Mouse (Mus musculus) heart, embryonic 10.5 days (tissue): ENCODE measurements around the gene Treh. TPM values are rescaled to one million over a fixed set of nuclear protein-coding genes. Genes with fewer than 3 reads are reported as not detected.
"Not testable (repeated sequence)": the region's sequence is repeated elsewhere in the genome, so short reads cannot be mapped to it uniquely, and the experiment has no call there.

Experiments used
- DNase-seq: peaks from one replicate; pipeline ENCODE4 v3.0.0-alpha.2; 2017; ENCODE audit warnings: low spot score
- H3K27ac ChIP-seq: fragments of 300-500 bp; sonication (generic); 2 replicates; pipeline ENCODE4 v1.5.1; 2016; ENCODE audit warnings: mild to moderate bottlenecking
- H3K27me3 ChIP-seq: fragments of 300-500 bp; sonication (generic); 2 replicates; pipeline ENCODE4 v1.6.1; 2016; ENCODE audit warnings: mild to moderate bottlenecking; ENCODE audit not compliant: poor library complexity, insufficient read depth, severe bottlenecking
- H3K36me3 ChIP-seq: fragments of 300-500 bp; sonication (generic); 2 replicates; pipeline ENCODE4 v1.6.1; 2016; ENCODE audit warnings: mild to moderate bottlenecking, moderate library complexity
- H3K4me1 ChIP-seq: fragments of 300-500 bp; sonication (generic); 2 replicates; pipeline ENCODE4 v1.6.1; 2016; ENCODE audit warnings: mild to moderate bottlenecking
- H3K4me3 ChIP-seq: fragments of 300-500 bp; sonication (generic); 2 replicates; pipeline ENCODE4 v1.5.1; 2016; ENCODE audit warnings: mild to moderate bottlenecking, moderate library complexity
- H3K9me3 ChIP-seq: fragments of 300-500 bp; sonication (generic); 2 replicates; pipeline ENCODE4 v1.6.1; 2016; ENCODE audit warnings: mild to moderate bottlenecking, moderate library complexity
- WGBS: fragments of 180-500 bp; shearing (Covaris S2); methylation state at CpG from one replicate; pipeline ENCODE4 v1.1.7; 2016; 5-methylcytosine and 5-hydroxymethylcytosine counted together
- polyA plus RNA-seq: library from polyadenylated mRNA; unstranded; fragments of >200 nt; fragmentation: Nextera tagmentation; extraction: Ambion mirVana; gene quantifications from 2 replicates; pipeline ENCODE4 v1.2.1, GENCODE M21; 2016

Gene Treh
- polyA plus RNA-seq: not detected in 2 replicates

- Histone ChIP-seq H3K27me3 (no peaks in the 10 kb centered on the region), H3K27ac (no peak within 1 kb of the TSS), H3K36me3 (no peaks in the 10 kb centered on the region), H3K9me3 (no peaks in the 10 kb centered on the region), H3K4me3 (no peak within 1 kb of the TSS), H3K4me1 (no peaks in the 10 kb centered on the region)
- 74% methylated on average over 3 of the region's 3 CpGs for WGBS
- no peak for DNase-seq
Observed at GRCm38 (mm10) chr9:44673005-44673404, at the start of gene Treh. Treh (plus strand) TSS chr9:44673233.

DNA sequence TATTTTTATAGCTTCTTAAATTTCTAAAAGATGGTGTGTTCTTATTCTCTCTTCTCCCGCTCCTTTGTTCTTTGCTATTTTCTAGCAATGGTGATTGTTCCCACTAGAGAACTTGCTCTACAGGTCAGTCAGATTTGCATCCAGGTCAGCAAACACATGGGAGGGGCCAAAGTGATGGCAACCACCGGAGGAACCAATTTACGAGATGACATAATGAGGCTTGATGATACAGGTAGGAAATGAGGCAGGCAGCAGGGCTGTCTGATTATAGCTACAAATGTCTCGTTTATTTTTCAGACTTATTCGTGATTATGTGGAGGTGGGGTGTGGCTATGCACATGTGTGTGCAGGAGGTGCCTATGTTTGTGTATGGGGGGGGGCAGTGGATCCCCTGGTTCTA is 48.6 kb upstream of the Treh start:
- Histone ChIP-seq H3K4me1 (no peaks in the 10 kb centered on the region), H3K9me3 (no peaks in the 10 kb centered on the region), H3K27ac (no peak overlapping the region), H3K27me3 (no peaks in the 10 kb centered on the region), H3K36me3 (peaks cover 97% of the 10 kb centered on the region), H3K4me3 (no peak overlapping the region)
- 90% methylated on average over 5 of the region's 5 CpGs for WGBS
- no peak for DNase-seq

GRCm38 (mm10) chr9:44626268-44626667 is 46.8 kb upstream of the Treh start:
- no peaks in the 10 kb centered on the region for H3K9me3 ChIP-seq
- no peak overlapping the region for H3K4me3 ChIP-seq
- no peak overlapping the region for H3K27ac ChIP-seq
- H3K4me1 ChIP-seq: no peaks in the 10 kb centered on the region
- no peak for DNase-seq
- WGBS: 80% methylated on average over 5 of the region's 5 CpGs
- no peaks in the 10 kb centered on the region for H3K27me3 ChIP-seq
- peaks cover 97% of the 10 kb centered on the region for H3K36me3 ChIP-seq

DNA sequence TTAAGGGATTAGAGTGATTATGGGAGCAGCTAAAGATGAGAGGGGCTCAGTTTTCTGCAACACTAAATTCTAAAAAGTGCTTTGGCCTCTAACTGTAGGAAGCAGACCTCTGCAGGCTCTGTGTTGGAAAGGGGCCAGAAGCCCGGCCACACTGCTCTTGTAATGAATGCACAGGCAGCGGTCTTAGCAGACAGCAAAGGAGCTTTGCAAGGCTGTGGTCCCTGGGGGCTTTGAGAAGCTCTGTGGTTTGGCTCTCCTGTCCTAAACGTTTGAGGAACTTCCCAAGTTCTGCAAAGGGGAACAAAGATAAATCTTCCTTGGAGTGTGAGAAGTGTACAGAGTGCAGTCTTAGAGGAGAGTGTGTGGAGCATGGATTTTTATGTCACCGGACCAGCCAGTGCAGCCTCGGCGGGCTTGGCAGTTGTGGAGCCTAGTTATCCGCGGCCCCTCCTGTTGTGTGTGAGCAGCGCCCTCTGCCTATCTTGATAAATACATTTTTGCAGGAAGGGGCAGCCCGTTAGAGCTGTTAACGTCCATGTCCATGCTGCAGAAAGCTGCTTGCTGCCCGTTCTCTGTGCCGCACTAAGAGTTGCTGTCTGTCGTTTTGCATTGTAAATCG is 35.4 kb upstream of the Treh start:
- no peak for DNase-seq
- H3K36me3 ChIP-seq: peaks cover 70% of the 10 kb centered on the region

GRCm38 (mm10) chr9:44638726-44639125 is 34.3 kb upstream of the Treh start:
- peaks cover 59% of the 10 kb centered on the region for H3K36me3 ChIP-seq
- not testable (repeated sequence) for H3K9me3 ChIP-seq, DNase-seq, H3K4me1 ChIP-seq, H3K27ac ChIP-seq, H3K4me3 ChIP-seq, H3K27me3 ChIP-seq
- WGBS: 92% methylated on average over 9 of the region's 9 CpGs

More for the DNA sequence above, 35.4 kb upstream of the Treh start:
- H3K27me3 ChIP-seq: no peaks in the 10 kb centered on the region
- H3K4me3 ChIP-seq: no peak overlapping the region
- no peaks in the 10 kb centered on the region for H3K9me3 ChIP-seq
- 84% methylated on average over 15 of the region's 15 CpGs for WGBS
- no peak overlapping the region for H3K27ac ChIP-seq
- H3K4me1 ChIP-seq: no peaks in the 10 kb centered on the region

- not testable (repeated sequence) for DNase-seq, H3K27ac ChIP-seq, H3K27me3 ChIP-seq, H3K4me3 ChIP-seq, H3K4me1 ChIP-seq, H3K9me3 ChIP-seq
- WGBS: 77% methylated on average over 1 of the region's 1 CpGs
- H3K36me3 ChIP-seq: peaks cover 46% of the 10 kb centered on the region
Observed at GRCm38 (mm10) chr9:44640028-44640427, 33.0 kb upstream of the Treh start.

- Histone ChIP-seq H3K36me3 (peaks cover 38% of the 10 kb centered on the region), H3K27ac (no peak overlapping the region), H3K4me3 (no peak overlapping the region), H3K4me1 (no peaks in the 10 kb centered on the region; the same call in 1 of the 2 replicates), H3K9me3 (no peaks in the 10 kb centered on the region), H3K27me3 (no peaks in the 10 kb centered on the region)
- no peak for DNase-seq
- WGBS: 83% methylated on average over 3 of the region's 3 CpGs
Observed at GRCm38 (mm10) chr9:44640646-44641357, 32.2 kb upstream of the Treh start.

- H3K36me3 ChIP-seq: peaks cover 30% of the 10 kb centered on the region
- WGBS: 93% methylated on average over 2 of the region's 2 CpGs
- H3K4me1 ChIP-seq: peaks cover 6% of the 10 kb centered on the region
Observed at GRCm38 (mm10) chr9:44641616-44642015, 31.4 kb upstream of the Treh start.

DNA sequence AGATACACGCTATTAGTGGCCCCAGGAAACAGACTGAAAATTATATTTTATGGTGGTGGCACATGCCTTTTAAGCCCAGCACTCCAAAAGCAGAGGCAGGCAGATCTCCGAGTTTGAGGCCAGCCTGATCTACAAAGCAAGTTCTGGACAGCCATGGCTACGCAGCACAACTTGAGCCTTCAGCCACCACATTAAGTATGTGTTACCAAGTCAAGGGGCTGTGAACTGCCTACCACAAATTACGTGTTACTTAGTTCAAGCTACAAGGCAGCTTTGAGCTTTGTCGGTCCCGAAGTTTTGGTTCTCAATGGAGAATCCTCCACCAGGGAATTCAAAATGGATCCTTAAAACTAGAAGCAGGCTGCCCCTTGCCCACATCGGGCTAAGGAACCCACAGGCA is 29.9 kb upstream of the Treh start:
- Histone ChIP-seq H3K27me3 (no peaks in the 10 kb centered on the region), H3K27ac (no peak overlapping the region), H3K9me3 (no peaks in the 10 kb centered on the region), H3K36me3 (peaks cover 17% of the 10 kb centered on the region), H3K4me3 (no peak overlapping the region), H3K4me1 (peaks cover 6% of the 10 kb centered on the region)
- peak; percentile 63 for DNase-seq
- WGBS: 90% methylated on average over 7 of the region's 7 CpGs

More at GRCm38 (mm10) chr9:44641616-44642015, 31.4 kb upstream of the Treh start:
- Histone ChIP-seq H3K4me3 (no peak overlapping the region), H3K27me3 (no peaks in the 10 kb centered on the region), H3K27ac (no peak overlapping the region), H3K9me3 (no peaks in the 10 kb centered on the region)
- DNase-seq: no peak

DNA sequence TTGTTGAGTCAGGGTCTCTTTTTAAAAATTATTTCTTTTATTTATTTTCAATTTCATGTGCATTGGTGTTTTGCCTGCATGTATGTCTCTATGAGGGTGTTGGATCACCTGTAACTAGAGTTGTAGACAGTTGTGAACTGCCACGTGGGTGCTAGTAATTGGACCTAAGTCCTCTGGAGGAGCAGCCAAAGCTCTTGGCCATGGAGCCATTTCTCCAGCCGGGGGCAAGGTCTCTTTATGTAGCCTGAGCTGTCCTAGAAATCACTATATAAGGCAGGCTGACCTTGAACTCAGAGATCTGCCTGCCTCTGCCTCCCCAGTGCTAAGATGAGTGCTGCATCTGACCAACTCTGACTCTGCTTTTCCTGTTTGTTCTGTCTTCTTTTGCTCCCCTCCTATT is 28.8 kb upstream of the Treh start:
- 83% methylated on average over 2 of the region's 2 CpGs for WGBS
- DNase-seq: peak; percentile 11
- Histone ChIP-seq H3K36me3 (peaks cover 9% of the 10 kb centered on the region; the same call in 1 of the 2 replicates), H3K27me3 (peaks cover 4% of the 10 kb centered on the region; the same call in 1 of the 2 replicates), H3K27ac (no peak overlapping the region), H3K4me3 (no peak overlapping the region), H3K4me1 (peaks cover 6% of the 10 kb centered on the region), H3K9me3 (no peaks in the 10 kb centered on the region)

- WGBS: 76% methylated on average over 5 of the region's 5 CpGs
- DNase-seq: peak; percentile 65
- H3K9me3 ChIP-seq: no peaks in the 10 kb centered on the region
- H3K4me3 ChIP-seq: no peak overlapping the region
- H3K27ac ChIP-seq: no peak overlapping the region
- H3K27me3 ChIP-seq: peaks cover 15% of the 10 kb centered on the region; the same call in 1 of the 2 replicates
- H3K36me3 ChIP-seq: no peaks in the 10 kb centered on the region
- H3K4me1 ChIP-seq: peaks cover 7% of the 10 kb centered on the region
Observed at GRCm38 (mm10) chr9:44645481-44645880, 27.6 kb upstream of the Treh start.

- DNase-seq: no peak
- H3K36me3 ChIP-seq: no peaks in the 10 kb centered on the region
Observed at GRCm38 (mm10) chr9:44645924-44646323, 27.1 kb upstream of the Treh start.

DNA sequence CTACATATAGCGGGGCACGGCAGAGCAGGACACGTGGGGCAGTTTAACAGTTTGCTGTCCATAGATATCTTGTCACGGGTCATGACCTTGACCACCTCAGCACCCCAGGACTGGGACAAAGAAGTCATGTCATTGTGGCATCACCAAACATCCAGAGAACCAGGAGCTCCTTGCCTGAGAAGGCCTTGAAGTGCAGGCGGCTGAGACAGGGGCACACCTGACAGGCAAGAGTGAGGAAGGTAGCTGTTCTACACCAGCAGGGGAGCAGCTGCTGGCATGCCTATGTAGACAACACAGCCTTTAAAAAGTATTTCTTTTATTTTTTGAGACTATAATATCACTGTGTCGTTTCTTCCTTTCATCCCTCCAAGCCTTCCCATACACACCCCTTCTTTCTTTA is 26.7 kb upstream of the Treh start:
- H3K36me3 ChIP-seq: no peaks in the 10 kb centered on the region
- no peaks in the 10 kb centered on the region for H3K9me3 ChIP-seq
- WGBS: 77% methylated on average over 6 of the region's 6 CpGs
- peak; percentile 68 for DNase-seq
- no peak overlapping the region for H3K4me3 ChIP-seq
- peaks cover 15% of the 10 kb centered on the region; the same call in 1 of the 2 replicates for H3K27me3 ChIP-seq
- H3K4me1 ChIP-seq: peaks cover 7% of the 10 kb centered on the region
- H3K27ac ChIP-seq: no peak overlapping the region

More at GRCm38 (mm10) chr9:44645924-44646323, 27.1 kb upstream of the Treh start:
- Histone ChIP-seq H3K27me3 (peaks cover 15% of the 10 kb centered on the region; the same call in 1 of the 2 replicates), H3K9me3 (no peaks in the 10 kb centered on the region), H3K27ac (no peak overlapping the region), H3K4me1 (peaks cover 7% of the 10 kb centered on the region), H3K4me3 (no peak overlapping the region)
- 47% methylated on average over 15 of the region's 15 CpGs for WGBS
